Mouse (Mus musculus): Measurements from ENCODE around the gene Nfkbie.

Nfkbie gene

DNA sequence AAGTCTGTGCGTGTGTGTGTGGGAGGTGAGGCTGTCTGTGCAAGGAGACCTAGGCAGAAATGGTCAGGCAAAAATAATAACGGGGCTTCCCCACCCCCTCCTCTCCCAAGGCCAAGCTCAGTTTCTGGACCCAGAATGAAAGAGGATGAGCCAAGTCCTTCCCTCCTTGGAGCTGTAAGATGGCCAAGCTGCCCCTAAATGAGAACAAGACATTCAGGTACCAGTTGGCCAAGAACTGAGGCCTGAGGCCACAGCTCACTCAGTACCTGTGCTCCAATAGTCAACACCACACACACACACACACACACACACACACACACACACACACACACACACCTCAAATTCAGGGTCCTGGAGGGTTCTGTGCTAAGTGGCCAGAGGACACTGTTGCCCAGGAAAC lies 12.8 kb upstream of the Nfkbie start:
- no peak for DNase-seq (ENCODE audit: extremely low read depth, low read depth, low spot score)

DNA sequence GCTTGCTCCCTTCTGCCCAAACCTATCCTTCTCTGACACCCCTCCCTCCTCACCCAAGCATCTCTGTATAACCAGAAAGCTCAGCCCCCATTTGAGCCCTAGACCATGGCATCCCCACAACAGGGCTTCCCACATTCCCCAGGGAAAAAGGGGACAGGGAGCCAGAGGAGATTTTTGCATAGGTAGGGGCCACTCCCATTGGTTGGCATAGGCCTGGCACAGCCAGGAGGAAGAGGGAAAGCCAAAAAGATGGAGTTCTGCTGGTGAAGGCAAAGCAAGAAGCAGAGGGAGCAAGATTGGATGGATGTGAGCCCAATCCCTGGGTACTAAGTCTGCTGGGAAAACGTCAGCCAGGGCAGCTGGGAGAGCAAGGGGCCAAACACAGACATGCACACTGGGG lies 12.4 kb upstream of the Nfkbie start:
- DNase-seq (ENCODE audit: extremely low read depth, low read depth, low spot score), result no peak

DNA sequence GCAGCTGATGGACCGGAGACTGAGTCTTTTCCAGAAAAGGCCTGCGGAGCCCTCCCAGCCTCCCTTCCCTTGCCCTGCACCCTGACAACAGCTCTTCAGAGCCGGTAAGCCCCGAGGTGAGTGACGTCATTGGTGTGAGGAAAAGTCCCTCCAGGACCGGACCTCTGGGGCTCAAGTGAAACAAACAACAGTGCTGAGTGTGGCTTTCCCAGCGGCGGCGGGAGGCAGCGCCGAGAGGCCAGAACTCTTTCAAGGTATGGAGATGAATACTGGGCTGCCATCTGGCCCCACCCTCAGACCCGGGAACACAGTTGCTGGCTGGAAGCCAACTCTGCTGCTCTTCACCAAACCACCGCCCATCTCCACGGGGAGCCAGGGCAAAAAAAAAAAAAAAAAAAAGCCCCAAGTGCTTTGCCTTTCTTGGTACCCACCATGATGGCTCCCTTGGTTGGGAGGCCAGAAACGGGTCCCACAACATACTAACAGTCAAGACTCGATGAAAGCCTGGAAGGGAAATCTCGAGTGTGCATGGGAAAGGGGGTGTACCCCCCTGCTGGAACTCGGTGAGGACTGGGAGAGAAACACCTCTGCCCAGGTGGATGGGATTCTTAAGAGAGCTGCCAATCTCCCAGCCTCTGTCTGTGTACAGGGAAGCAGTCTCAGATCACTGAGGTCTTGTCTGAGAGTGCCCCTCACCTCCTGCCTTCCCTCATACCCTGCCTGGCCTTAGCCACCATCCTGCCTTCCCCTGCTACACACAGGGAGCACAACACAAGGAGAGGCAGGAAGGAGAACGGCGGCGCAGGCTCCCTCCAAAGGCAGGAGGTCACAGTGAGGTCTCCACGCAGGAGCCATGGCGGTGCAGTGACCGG lies 11.3 kb upstream of the Nfkbie start:
- DNase-seq (ENCODE audit: extremely low read depth, low read depth, low spot score), result no peak

DNA sequence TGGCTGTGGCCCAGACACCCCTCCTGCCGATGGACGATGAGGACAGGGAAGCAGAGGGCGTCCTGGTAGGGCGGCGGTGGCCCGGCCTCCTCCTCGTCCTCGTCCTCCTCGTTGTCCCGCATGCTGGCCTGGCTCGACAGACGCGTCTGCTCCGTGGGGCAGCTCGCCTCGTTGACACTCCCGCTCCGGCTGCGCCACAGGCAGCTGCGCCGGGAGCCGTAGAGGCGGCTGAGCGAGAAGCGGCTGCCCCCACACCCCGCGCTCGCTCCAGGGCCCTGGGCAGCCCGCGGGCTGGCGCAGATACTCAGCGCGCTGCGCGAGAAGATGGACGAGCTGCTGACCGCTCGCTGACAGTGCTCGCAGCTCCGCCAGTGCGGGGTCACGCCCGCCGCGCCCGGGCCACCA lies 10.6 kb upstream of the Nfkbie start:
- DNase-seq (ENCODE audit: extremely low read depth, low read depth, low spot score), result no peak

DNA sequence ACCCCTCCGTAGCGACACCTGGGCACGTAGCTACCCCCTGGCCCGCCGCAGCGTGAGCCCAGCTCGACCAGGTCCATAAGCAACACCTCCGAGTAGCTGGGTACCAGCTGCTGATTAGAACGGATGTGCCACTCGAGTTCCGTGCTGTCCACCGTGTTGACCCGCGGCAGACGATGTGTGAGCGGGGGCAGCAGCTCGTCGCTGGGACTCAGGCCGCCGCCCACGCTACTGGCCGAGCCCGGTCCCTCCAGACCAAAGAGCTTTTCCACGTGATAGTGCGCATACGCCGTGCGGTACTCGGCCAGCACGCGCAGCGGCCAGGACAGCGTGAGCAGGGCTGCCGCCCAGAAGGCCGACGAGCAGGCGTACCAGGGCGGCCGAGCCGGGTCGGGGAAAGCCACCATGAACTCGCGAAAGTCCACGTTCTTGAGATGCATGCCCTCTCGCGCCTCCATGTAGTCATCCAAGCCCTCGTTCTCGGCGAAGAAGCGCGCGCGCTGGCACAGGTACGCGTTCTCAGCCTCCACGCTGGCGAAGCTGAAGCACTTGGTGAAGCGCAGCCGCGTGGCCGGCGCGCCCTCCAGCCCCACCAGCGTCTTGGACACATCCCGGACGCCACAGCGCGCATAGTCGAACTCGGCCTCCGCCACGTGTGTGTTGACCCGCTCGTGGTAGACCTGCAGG lies 10.1 kb upstream of the Nfkbie start:
- DNase-seq (ENCODE audit: extremely low read depth, low read depth, low spot score), result no peak

DNA sequence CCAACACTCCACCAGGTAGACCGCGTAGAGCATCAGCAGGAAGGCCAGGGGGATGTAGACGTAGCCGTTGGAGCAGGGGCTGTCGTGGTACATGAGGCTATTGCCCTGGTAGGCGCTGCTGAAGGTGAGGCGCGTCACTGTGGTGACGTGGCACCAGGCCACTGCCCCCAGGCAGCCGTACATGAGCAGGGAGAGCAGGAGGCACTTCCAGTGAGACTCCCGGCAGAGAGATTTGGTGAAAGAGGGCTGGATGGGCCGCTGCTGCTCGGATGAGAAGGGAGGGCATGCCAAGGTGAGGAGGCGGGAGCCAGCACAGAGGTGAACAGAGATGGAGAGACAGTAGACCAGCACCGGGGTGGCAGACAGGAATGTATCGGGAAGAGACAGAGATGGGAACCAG lies 8.6 kb upstream of the Nfkbie start:
- DNase-seq (ENCODE audit: extremely low read depth, low read depth, low spot score), result no peak

DNA sequence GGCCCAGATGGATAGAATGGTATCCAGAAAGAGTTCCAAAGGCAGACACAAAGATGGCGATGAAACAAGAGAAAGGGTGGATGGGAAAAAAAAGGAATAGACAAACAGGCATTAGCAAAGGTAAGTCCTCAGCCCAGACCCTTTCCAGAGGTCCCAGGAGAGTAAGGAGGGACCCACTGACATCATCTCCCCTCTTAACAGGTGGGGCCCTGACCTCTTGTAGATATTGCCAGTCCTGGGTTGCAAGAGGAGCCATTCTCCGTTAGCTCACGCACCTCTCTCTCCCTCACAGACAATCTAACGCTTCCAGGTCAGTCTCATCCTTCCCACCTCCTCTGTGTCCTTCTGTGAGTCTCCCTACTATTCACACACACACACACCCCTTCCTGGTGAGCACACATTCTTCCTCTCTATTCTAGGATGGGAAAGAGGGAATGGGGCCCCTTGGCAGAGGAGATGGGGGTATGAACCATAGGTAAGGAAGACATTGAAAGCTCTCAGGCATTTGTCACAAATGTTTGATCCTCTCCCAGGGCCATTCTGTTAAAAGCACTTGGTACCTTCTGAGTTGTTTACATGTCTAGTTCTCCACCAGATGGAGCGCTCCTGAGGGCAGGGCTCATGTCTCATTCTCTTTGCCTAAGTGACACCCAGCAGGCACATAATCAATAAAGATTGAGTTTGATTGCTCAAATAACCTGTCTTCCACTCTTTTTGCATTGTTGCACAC lies 7.9 kb upstream of the Nfkbie start:
- no peak for DNase-seq (ENCODE audit: extremely low read depth, low read depth, low spot score)

DNA sequence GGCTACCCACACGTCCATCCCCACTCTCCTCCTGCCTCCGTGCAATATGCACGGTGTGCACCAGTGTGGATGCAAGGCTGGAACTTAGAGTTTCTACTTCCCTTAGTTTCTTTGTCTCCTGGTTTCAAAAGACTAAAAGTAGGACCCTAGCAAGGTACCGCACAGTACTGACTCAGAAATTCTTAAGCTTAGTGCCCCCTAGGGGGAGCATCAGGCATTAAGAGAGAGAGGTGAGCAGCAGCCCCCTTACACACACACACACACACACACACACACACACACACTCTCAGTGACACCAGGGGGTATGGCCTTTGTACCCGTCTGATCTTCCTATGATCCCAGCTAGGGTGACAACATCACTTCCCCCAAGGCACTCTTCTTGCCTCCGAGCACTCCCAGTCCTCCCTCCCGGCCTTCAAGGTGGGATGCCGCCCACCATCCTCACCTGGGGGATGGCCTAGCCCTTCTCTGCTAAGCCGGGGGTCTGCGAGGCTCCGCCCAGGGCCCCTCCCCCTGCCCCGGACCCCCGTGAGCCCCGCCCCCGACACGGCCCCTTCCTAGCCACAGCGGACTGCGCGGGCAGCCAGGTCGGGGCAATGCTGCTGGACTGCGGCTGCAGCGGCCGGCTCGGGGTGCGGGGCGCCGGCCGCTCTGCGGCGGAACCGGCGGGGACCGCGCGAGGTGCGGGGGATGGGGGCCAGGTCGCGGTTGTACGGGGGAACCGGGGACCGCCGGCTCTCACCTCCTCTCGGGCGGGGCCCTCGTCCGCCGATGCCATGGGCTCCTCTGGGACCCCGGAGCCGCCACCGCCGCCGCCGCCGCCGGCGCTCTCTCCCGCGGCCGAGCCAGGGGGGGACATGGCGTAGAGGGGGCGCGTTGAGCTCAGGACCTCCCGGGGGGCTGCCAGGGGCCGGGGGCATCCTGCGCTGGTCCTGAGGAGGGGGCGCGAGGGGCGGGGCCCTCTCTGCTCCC lies 6.7 kb upstream of the Nfkbie start:
- no peak for DNase-seq (ENCODE audit: extremely low read depth, low read depth, low spot score)

DNA sequence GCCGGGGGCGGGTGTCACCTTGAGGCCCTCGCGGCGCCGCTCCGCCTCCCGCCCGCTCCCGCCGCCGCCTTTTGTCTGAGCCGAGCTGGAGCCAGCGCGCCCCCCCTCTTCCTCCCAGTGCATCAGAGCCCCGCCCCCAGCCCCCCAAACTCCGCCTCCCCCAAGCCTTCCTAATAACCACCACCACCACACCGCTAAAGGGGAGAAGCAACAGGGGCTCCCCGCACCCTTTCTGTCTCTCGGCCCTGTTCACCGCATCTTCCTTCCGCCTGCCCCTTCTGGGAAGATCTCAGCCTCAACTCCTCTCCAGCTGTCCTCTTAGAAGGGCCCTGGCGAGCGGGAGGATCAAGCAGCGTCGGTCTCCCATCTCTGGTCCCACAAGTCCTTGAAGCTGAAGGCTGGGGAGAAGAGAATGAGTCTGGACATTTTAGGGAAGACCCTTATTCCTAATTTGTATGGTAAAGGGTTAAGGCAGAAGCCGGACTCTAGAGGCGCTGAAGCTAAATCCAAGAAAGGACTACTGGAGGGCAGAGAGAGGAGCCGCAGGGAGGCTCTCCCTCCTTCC lies 5.8 kb upstream of the Nfkbie start, which contains the start of gene Tmem151b:
Tmem151b (minus strand) TSS at position 61 of the 565 bp plus-strand sequence.
- no peak for DNase-seq (ENCODE audit: extremely low read depth, low read depth, low spot score)

DNA sequence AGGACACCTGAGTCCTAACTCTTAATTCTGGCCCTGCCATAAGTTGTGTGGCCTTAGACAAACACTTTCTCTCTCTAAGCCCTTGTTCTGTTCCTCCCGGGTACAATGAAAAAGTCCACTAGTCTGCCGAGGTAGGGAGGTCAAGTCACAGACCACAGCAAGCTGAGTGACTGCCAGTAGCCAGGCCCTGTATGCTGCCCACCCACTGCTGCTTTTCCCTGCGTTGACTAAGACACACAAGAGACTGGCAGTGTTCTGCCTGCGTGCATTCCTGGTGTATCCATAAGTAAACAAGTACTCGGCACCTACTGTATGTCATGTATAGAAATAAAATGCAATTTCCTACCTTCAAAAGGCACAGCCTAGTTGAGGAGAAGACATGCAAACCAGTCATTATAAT lies 5.2 kb upstream of the Nfkbie start:
- DNase-seq (ENCODE audit: extremely low read depth, low read depth, low spot score), result no peak

DNA sequence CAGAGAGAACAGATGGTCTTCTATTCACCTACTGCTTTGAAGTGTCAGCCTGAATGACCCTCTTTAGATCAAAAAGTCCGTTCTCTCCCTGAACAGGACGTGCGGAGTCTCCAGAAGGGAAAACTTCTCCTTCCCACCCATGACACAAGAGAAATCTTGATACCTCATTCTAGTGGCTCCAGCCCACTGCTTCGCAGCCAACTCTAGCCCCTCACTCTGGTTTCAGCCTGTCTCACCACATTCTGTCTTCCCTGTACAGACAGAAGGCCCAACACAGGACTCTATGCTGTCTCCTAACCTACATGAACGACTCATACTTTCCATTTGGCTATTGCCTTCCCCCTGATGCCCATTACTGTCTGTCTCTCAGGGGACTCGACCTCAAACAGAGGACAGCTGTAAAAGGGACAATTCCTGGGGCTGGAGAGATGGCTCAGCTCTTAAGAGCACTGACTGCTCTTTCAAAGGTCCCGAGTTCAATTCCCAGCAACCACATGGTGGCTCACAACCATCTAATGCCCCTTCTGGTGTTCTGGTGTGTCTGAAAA lies 4.2 kb upstream of the Nfkbie start:
- no peak for DNase-seq (ENCODE audit: extremely low read depth, low read depth, low spot score)

DNA sequence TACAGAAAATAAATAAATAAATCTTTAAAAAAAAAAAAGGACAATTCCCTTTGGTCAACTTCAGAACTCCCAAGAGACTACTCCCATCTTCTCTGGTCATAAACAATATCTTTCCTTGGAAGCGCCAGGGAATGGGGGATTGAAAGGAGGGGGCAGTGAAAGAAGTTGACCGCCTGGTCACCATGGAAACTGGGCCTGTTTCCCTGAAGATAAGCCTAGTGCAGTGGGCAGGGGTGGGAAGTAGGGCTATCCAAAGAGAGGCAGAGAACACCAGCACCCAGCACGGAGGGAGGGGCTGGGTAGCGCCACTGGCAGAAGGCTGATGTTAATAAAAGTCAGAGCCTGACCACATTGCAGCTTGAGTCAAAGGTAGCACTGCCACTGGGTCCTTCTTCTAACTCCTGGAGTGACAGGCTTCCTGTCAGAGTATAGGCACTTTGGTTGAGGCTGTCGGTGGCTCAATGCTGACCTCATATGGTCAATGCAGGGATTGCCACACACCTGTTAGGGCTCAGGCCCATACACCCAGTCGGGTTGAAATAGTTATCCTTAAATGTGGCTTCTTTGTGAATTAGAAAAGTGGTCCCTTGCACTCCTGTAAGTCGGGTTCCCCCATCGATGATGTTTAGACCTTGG lies 3.6 kb upstream of the Nfkbie start:
- DNase-seq (ENCODE audit: extremely low read depth, low read depth, low spot score), result no peak

DNA sequence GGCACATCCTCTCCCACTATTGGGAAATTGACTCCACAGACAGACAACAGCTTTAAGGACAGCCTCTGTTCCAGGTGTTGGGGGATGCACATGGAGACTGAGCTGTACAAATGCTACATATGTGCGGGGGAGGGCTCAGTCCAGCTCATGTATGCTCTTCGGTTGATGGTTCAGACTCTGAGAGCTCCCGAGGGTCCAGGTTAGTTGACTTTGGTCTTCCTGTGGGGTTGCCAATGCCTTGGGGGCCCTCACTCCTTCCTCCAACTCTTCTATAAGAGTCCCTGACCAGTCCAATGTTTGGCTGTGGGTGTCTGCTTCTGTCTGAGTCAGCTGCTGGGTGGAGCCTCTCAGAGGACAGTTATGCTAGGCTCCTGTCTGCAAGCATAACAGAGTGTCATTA lies 2.4 kb upstream of the Nfkbie start:
- DNase-seq (ENCODE audit: extremely low read depth, low read depth, low spot score), result no peak

DNA sequence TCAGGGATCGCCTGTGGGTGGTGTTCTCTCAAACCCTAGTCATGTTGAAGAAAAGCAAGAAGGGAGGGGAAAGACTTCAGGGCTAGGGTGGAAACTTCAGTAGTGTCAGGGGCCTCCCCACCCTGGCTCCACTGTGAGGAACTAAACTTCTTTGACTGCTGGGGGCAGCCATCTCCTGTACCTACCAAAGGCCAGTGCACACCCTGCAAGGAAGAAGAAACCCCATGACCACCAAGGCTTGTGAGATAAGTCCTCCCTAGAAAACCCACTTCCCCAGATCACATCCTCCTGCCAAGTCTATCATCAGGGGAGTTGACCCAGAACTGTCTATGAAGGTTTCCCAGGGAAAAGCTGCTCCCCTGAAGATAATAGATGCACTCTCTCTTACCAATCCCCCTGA lies 1.1 kb upstream of the Nfkbie start:
- DNase-seq (ENCODE audit: extremely low read depth, low read depth, low spot score), result no peak

DNA sequence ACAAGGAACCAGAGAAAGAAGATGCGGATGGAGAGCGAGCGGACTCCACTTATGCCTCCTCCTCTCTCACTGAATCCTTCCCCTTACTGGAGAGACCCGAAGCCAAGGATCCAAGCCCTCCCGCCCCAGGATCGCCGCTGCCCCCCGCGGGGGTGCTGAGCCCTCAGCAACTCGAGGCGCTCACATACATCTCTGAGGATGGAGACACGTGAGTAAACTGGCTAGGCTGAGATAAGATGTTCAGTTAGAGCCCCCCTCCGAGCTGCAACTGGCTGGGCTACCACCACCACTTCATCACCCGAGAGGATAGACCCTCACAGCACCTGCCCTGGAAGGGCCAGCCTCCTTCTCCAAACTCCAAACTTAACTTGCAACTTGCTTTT lies 595 bp downstream of the Nfkbie start:
- no peak for DNase-seq (ENCODE audit: extremely low read depth, low read depth, low spot score)

DNA sequence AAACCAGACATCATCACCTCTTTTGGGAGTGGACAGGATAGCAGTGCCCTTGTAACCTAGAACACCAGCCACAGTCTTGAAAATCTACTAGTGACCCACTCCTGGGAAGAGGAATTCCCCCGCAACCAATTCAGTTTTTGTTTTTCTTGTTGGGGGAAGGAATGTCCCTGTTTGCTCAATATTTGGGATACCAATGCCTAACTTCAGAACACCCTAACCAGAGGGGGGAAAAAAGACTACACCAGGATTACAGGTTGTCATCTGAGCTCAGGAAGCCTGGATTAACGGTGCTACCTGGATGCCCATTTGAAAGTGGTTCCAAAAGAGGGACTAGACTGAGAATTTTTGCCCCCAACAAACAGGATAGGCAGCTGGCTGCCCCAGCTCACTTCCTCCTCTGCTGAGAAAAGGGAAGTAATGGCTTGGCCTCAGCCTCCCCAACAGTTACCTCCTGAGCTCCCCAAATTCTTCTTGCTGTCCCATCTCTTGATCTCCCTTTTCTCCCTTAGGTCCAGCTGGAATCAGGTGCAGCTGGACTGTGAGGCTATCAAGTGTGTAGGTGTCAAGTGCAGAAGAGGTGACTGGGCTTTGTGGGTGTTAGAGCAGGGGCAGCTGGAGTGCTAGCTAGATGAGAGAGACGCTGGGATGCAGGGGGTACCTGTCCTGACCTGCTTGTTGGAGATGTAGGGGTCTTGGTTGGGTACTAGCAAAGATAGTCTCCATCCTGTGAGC lies 1.2 kb downstream of the Nfkbie start:
- DNase-seq (ENCODE audit: extremely low read depth, low read depth, low spot score), result no peak

DNA sequence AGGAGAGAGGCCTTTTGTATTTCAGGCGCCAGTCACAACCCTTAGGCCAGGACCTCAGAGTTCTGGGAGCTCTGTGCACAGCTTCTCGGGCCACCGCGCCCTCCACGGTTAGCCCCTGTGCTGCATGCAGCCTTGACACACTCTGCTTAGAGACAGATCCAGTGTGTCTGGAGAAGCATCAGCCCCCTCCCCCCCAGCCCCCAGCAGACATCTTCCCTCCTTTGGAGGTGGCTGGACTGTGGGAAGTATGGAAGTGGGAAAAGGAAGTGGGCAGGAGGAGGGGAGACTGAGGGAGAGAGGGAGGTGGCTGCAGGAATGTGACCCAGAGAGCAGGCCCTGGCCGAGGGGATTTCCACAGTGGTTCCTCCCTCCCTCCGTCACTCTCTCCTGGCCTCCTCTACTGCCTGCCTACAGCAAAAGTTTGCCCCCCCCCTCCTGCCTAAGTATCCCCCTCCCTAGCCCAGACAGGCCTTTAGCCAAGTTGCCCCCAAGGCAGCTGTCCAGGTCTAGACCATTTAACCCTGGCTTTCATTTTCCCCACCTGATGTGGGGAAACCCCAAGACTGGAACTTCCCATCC lies 1.8 kb downstream of the Nfkbie start:
- no peak for DNase-seq (ENCODE audit: extremely low read depth, low read depth, low spot score)

DNA sequence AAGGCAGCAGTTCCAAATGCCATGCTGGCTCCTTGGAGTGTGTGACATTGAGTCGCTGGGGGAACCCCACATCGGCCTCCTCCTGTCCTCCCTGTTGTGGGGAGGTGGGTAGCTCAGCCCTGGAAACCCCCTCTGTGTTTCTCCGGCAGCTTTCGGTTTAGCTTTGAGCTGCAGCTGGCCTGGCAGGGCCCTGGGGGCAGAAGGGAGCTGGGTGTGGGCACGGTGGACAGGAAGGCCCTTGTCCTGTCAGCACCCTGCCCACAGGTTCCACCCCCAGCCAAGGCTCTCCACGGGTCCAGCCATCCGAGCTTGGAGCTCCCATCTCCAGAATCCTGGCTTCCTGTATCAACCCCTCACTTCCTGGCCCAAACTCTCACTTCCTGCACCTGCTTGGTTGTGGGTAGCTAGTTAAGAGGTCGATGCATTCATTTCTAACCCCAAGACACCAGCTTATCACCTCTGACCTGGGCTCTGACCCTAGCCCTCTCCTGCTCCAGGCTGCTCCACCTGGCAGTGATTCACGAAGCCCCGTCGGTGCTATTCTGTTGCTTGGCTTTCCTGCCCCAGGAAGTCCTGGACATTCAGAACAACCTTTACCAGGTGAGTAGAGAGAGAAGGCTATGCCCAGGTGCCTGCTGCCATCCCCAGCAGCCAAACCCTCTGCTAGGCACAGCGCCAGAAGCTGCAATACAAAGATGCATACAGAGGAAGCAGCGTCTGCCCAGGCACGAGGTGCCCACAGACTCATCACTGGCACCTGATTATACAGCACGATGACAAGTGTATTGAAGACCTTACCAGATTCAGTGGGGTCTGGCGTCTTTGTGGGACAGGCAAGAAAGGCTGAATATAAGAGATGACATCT lies 2.7 kb downstream of the Nfkbie start:
- DNase-seq (ENCODE audit: extremely low read depth, low read depth, low spot score), result no peak

Data from fat pad, adult 2 months (tissue).